Mouse (Mus musculus) forebrain, embryonic 10.5 days (tissue): ENCODE measurements at regions not wholly inside any gene's neighbourhood (a gene's known extent, or its start where the extent isn't known, plus 50 kb on each side); places are given as distances from the start of the nearest gene placed in this dataset.

Source experiments
- DNase-seq: peaks from one replicate; pipeline ENCODE4 v3.0.0-alpha.2; 2017; ENCODE audit warnings: low spot score; ENCODE audit errors: extremely low spot score
- H3K27ac ChIP-seq: fragments of 300-500 bp; sonication (generic); 2 replicates; pipeline ENCODE4 v1.5.1; 2016; ENCODE audit warnings: mild to moderate bottlenecking
- H3K27me3 ChIP-seq: fragments of 300-500 bp; sonication (generic); 2 replicates; pipeline ENCODE4 v1.6.1; 2016; ENCODE audit warnings: mild to moderate bottlenecking; ENCODE audit not compliant: poor library complexity, severe bottlenecking
- H3K36me3 ChIP-seq: fragments of 300-500 bp; sonication (generic); replicated peaks from 2 replicates; pipeline ENCODE4 v1.6.1; 2016; ENCODE audit warnings: mild to moderate bottlenecking, moderate library complexity
- H3K4me1 ChIP-seq: fragments of 300-500 bp; sonication (generic); 2 replicates; pipeline ENCODE4 v1.6.1; 2016
- H3K4me3 ChIP-seq: fragments of 300-500 bp; sonication (generic); 2 replicates; pipeline ENCODE4 v1.5.1; 2016; ENCODE audit warnings: mild to moderate bottlenecking, moderate library complexity
- H3K9me3 ChIP-seq: fragments of 300-500 bp; sonication (generic); 2 replicates; pipeline ENCODE4 v1.6.1; 2016; ENCODE audit warnings: mild to moderate bottlenecking, moderate library complexity
- WGBS: fragments of 180-500 bp; shearing (Covaris S2); methylation state at CpG from one replicate; pipeline ENCODE4 v1.1.7; 2016; 5-methylcytosine and 5-hydroxymethylcytosine counted together

GRCm38 (mm10) chr6:32696037-32696436 is 108.0 kb upstream of the Plxna4 start:
- Histone ChIP-seq H3K27ac (no peak overlapping the region), H3K4me1 (peaks cover 4% of the 10 kb centered on the region; the same call in 1 of the 2 replicates), H3K36me3 (no peaks in the 10 kb centered on the region), H3K27me3 (no peaks in the 10 kb centered on the region), H3K9me3 (no peaks in the 10 kb centered on the region), H3K4me3 (no peak overlapping the region)
- WGBS = 90% methylated on average over 2 of the region's 2 CpGs
- no peak for DNase-seq

GRCm38 (mm10) chr6:32672552-32672951 is 84.6 kb upstream of the Plxna4 start:
- H3K4me3 ChIP-seq = no peak overlapping the region
- no peaks in the 10 kb centered on the region for H3K9me3 ChIP-seq
- no peaks in the 10 kb centered on the region for H3K27me3 ChIP-seq
- no peaks in the 10 kb centered on the region for H3K36me3 ChIP-seq
- DNase-seq = no peak
- no peak overlapping the region for H3K27ac ChIP-seq
- 98% methylated on average over 6 of the region's 6 CpGs for WGBS
- 0 out of 2 replicates have a peak, but pooled peaks cover 3% of the 10 kb centered on the region for H3K4me1 ChIP-seq

- H3K36me3 ChIP-seq = no peaks in the 10 kb centered on the region
- no peak overlapping the region for H3K4me3 ChIP-seq
- no peak for DNase-seq
- H3K9me3 ChIP-seq = no peaks in the 10 kb centered on the region
- no peaks in the 10 kb centered on the region for H3K27me3 ChIP-seq
- H3K4me1 ChIP-seq = no peaks in the 10 kb centered on the region
- no peak overlapping the region for H3K27ac ChIP-seq
Observed at GRCm38 (mm10) chr6:32659743-32660142, 71.8 kb upstream of the Plxna4 start.

GRCm38 (mm10) chr6:32657378-32657777 is 69.4 kb upstream of the Plxna4 start:
- Histone ChIP-seq H3K27ac (no peak overlapping the region), H3K27me3 (no peaks in the 10 kb centered on the region), H3K36me3 (no peaks in the 10 kb centered on the region), H3K4me3 (no peak overlapping the region), H3K4me1 (no peaks in the 10 kb centered on the region), H3K9me3 (no peaks in the 10 kb centered on the region)
- no peak for DNase-seq

- Histone ChIP-seq H3K4me3 (no peak overlapping the region), H3K27ac (no peak overlapping the region), H3K36me3 (no peaks in the 10 kb centered on the region), H3K4me1 (no peaks in the 10 kb centered on the region), H3K27me3 (no peaks in the 10 kb centered on the region), H3K9me3 (no peaks in the 10 kb centered on the region)
- WGBS = 83% methylated on average over 2 of the region's 2 CpGs
- DNase-seq = no peak
Observed at GRCm38 (mm10) chr6:32654188-32654587, 66.2 kb upstream of the Plxna4 start.

- Histone ChIP-seq H3K4me1 (no peaks in the 10 kb centered on the region), H3K27ac (no peak overlapping the region), H3K9me3 (no peaks in the 10 kb centered on the region), H3K36me3 (no peaks in the 10 kb centered on the region), H3K27me3 (no peaks in the 10 kb centered on the region), H3K4me3 (no peak overlapping the region)
- no peak for DNase-seq
- 88% methylated on average over 2 of the region's 2 CpGs for WGBS
Observed at GRCm38 (mm10) chr6:32644016-32644415, 56.0 kb upstream of the Plxna4 start.

GRCm38 (mm10) chr6:32638843-32639242 is 50.9 kb upstream of the Plxna4 start:
- Histone ChIP-seq H3K27ac (no peak overlapping the region), H3K9me3 (no peaks in the 10 kb centered on the region), H3K36me3 (no peaks in the 10 kb centered on the region), H3K27me3 (no peaks in the 10 kb centered on the region), H3K4me1 (no peaks in the 10 kb centered on the region), H3K4me3 (no peak overlapping the region)
- DNase-seq = no peak
- WGBS = 93% methylated on average over 13 of the region's 13 CpGs
